Mouse (Mus musculus) heart, postnatal 4 days (tissue): ENCODE measurements at regions not wholly inside any gene's neighbourhood (a gene's known extent, or its start where the extent isn't known, plus 50 kb on each side); places are given as distances from the start of the nearest gene placed in this dataset.
A peak's percentile ranks its signal among the peaks of the same experiment; 100 is the strongest.
"Not testable (repeated sequence)": the region's sequence is repeated elsewhere in the genome, so short reads cannot be mapped to it uniquely, and the experiment has no call there.

Experiments used
- DNase-seq: peaks from one replicate; pipeline ENCODE4 v3.0.0; 2021

DNA sequence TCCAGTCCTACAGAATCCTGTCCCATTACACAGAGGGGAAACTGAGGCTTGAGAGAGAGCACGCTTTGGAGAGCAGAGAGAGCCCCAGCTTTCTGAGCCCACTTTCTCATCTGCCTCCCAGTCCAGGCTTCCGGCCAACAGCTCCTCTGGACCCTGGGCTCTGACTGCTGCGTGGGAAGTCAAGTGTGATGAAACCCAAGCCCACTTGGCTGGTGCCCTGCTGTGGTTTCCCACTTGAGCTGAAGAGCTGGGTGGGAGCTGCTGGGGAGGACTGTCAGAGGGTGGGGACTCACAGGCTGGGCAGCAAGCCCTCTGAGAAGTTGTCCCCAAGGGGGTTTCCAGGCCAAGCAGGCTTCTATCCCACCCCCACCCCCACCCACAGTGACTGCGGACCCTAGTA, 139.9 kb upstream of the Haao start:
- peak; percentile 30 for DNase-seq

DNA sequence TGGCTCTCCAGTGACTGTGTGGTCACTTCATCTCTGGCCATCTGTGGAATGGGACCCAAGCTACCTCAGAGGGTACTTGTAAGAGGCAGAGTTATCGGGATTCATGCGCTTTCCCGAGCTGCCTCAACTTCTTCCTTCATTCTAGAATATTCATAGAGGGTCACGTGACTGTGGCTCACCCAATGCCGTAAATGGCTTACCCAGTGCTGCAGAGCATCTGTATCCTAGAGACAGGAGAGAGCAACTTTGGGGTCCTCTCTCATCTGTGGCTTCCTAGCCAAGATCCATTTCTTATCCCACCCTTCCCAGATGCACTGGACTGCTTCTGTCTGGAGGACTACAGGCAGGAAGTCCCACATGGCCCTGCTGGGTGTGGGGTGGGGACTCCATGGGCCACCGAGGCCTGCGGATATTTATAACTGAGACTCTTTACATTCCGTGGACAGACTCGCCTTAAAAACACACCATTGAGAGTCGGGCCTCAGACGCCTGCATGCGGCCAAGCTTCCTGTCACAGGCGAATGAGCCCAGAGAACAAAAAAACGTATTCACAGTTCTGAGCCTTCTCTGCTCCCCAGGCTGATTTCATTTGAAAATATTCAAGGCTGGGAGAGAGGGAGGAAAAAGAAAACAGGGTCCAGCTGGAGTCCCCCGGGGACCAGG, 138.3 kb upstream of the Haao start:
- peak; percentile 42 for DNase-seq

DNA sequence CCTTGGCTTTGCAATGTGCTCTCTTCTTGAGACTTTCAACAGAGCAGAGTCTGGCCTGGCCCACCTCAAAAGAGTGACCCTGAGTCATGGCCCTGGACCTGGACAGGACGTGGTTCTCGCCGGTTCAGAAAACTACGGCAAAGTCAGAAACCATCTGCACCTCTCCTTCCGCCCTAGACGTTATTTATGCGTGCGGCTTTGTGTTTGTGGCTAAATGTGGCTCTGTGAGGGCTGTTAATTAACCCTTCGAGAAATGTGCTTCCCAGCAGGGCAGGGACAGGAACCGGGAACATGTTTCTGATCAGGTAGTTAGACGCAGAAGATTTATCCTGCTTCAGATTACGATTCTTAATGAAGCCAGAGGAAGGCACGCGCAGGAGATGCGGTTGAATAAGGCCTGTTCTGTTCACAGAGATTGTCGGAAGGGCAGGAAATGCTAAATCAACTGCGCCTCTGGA, 137.6 kb upstream of the Haao start:
- peak; percentile 46 for DNase-seq

- no peak for DNase-seq
These were observed 136.2 kb upstream of the Haao start for GRCm38 (mm10) chr17:83983837-83984388.

DNA sequence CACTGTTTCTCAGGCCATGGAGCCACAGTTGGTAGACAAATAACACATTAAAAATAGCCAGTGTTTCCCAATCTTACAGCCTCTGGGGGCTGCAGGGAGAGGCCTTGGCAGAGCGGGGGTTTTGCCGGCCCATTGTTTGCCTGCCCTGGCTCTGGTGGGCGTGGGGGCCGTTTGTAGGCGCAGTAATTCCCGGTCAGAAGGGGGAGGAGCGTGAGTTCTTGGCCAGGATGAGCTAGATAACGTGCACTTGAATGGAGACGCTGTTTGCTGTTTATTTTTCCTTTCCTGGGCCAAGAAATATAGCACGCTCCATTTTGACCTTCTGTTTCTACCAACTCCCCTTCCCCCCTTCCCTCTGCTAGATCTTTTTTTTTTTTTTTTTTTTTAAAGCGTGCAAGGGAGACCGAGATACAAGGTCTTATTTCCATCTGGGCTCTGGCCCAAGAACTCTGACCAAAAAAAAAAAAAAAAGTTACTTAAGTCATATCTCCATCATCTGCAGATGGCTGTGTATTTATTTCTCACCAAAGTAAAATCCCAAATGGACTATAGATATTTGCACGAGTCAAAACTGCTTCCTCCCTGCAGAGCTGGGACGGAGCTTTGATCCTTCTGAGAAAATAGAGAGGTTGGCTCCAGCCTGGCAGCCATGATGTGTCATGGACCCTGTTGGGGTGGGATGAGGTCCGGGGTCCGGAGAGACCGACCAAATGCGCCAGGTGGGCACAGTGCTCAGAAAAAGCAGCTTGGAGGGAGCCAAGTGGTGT, 135.5 kb upstream of the Haao start:
- DNase-seq, result peak; percentile 82

DNA sequence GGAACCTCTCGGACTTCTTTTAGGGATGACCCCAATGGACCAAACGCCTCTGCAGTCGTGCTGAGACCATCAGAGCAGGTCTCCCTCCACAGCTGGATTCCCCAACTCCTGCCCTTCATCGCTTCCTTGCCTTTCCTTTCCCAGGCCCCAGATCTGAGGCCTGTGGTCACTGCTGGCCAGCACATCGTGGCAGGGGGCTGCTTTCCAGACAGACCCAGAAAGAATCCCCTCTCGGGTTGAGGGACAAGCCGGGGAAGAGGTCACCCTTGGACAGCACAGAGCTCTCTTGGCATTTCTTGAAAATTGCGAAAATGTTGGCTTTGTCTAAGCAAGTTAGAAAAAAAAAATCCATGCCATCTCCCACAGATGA, 134.9 kb upstream of the Haao start:
- peak; percentile 36 for DNase-seq

- DNase-seq, result no peak
These were observed 131.2 kb upstream of the Haao start for GRCm38 (mm10) chr17:83978858-83979470.

GRCm38 (mm10) chr17:83977725-83978124, 130.0 kb upstream of the Haao start:
- no peak for DNase-seq

DNA sequence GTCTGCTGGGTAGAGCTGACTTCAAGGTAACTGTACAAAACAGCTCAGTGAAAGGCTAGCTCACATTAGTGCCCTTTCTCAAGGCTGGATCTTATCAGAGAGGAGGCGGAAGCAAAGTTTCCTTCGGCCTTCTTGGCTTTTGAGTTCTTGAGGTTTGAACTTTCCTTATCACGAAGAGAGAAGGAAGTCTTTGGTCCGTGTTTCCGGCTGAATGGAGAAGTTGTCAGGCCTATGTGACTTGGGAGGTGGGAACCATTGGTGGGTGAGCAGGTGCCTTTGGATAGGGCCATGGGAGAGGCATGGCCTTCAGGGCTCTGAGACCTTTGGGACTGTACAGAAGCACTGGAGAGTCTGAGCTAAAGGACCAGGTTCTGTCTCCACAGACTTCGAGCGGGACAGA, 128.1 kb upstream of the Haao start:
- no peak for DNase-seq

DNA sequence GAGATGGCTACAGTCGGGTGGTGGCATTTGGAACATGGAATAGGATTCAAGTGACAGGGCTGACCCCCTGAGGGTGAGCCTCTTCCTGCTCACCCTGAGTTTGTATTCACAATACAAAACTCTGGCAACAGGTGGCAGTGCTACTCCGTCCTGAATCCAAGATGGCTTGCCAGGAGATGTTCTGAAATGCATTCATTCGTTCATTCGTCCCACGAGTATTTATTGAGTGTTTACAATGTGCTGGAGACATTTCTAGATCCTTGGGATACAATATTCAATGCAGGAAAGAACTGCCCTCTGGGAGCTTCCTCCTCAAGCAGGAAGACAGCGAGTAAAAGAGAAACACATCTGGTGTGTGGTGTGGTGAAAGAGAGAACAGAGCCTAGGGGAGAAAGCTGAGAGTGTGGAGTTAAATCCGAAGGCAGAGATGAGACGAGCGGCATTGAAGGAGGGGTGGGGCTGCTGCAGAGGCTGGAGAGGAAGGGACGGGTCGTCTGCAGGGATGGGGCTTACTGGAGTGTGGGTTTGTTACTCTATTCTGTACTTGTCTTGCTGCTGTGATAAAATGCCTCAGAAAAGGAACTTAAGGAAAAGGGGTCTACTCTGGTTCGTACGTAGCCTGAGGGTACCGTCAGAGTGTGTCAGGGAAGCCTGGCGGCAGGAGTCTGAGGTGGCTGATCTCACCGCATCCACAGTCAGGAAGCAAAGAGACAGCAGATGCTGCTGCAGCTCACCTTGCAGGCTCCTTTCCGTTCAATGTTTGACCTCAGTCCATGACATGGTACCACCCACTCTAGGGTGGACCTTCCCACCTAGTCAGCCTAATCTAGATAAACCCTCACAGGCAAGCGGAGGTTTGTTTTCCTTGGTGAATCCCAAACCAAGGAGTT, 125.9 kb upstream of the Haao start:
- DNase-seq, result peak; percentile 75

- DNase-seq, result no peak
These were observed 125.1 kb upstream of the Haao start for GRCm38 (mm10) chr17:83972874-83973273.

DNA sequence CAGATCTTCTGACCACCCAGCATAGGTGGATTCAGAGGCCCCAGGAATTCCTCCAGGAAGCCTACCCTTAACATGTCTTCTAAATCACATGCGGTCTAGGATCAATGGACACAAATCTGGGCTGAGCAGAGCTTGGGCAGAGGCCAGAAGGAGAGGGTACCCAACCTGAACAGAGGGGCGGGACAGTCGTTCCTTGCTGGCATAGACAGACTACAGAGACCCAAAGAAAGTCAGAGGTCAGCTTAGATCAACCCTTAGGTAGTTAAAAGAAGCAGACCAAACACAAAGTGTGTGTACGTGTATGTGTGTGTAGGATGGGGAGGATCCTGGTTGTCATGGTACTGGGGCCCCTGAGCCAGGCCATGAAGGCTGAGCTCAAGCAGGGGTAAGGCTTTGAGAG, 124.7 kb upstream of the Haao start:
- no peak for DNase-seq

DNA sequence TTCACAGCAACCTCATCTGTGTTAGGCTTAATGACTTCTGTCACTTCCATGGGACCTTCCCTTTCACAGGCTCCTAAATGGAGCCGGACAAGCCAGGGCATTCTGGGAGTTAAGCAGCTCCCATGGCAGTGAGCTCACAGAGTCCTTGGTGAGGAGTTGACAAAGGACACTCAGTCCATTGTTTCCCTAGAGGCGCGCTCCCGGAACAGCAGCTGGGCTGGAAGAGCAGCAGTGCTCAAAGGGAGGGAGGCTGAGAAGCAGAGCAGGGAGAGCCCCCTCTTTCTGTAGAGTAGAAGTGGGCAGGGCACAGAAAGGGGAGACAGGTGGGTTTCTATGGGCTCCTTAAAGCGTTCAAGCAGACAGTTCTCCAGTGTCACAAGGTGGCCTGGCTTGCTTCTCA, 124.3 kb upstream of the Haao start:
- DNase-seq, result no peak

- DNase-seq, result no peak
These were observed 121.7 kb upstream of the Haao start for GRCm38 (mm10) chr17:83969407-83969826.

DNA sequence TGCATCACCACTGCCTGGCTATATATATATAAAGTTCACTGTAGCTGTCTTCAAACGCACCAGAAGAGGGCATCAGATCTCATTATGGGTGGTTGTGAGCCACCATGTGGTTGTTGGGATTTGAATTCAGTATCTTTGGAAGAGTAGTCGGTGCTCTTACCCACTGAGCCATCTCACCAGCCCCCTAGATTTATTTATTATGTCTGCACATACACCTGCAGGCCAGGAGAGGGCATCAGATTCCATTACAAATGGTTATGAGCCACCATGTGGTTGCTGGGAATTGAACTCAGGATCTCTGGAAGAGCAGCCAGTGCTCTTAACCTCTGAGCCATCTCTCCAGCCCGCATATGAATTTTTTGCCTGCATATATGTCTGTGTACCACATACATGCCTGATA, 120.4 kb upstream of the Haao start:
- DNase-seq, result not testable (repeated sequence)

GRCm38 (mm10) chr17:83967007-83967406, 119.2 kb upstream of the Haao start:
- no peak for DNase-seq

- no peak for DNase-seq
These were observed 116.9 kb upstream of the Haao start for GRCm38 (mm10) chr17:83964454-83965211.

- no peak for DNase-seq
These were observed 115.8 kb upstream of the Haao start for GRCm38 (mm10) chr17:83963561-83963960.

DNA sequence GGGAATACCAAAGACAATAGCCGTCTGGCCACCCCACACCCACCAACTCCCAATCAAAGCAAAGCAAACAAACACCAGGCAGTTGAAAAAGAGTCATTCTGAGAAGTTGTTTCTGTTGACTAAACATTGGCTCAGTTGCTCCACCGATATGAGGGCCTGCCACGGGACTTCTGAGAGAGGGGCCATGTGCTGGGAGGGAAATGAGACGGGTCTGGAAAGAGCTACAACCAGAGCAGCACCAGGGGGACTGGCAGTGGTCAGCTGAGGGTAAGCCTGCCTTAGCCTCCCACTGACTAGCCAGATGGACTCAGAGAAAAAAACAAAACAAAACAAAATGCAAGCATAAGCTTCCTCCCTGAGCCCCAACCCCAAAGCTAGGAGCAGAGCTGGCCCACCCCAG, 115.1 kb upstream of the Haao start:
- no peak for DNase-seq

DNA sequence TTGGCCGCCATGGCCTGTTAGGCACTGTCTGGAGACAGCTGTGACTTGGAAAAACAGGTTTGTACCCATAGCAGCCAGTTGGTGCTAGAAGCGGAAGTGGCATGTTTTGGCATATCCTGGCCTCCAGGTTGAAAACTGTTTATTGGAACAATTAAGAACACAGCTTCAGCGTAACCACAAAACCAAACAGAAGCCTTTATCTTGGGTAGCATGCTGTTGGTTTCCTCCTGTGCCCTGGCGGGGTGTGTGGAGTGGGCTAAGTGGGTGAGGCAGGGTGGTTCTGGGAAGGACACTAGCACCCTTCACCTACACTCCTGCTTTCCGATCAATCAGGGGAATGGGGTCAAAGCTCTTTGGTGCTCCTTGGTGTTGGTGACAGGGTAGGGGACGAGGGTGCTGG, 114.4 kb upstream of the Haao start:
- DNase-seq, result no peak

GRCm38 (mm10) chr17:83960821-83961220, 113.1 kb upstream of the Haao start:
- no peak for DNase-seq

DNA sequence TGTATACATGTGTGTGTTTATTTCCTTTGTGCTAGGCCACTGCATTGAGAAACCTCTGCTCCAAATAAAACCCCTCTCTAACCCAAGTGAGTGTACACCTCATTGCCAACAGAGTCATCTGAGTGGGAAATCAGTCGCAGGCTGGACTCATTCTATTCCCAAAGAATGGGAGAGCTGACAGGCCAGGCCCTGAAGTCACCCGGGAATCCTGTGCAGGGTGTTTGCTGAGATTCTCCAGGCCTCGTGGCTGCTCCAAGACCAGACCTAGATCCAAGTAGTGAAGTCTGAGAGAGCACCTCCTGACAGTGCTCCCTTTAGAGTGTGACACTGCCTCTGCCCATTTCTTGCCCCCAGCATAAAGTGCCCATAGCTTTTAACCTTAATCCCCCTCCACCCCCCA, 112.4 kb upstream of the Haao start:
- DNase-seq, result no peak
